Mouse (Mus musculus) forebrain, embryonic 13.5 days (tissue): ENCODE measurements around the gene Ppp1r12c. TPM values are rescaled to one million over a fixed set of nuclear protein-coding genes. Genes with fewer than 3 reads are reported as not detected.
"Not testable (repeated sequence)": the region's sequence is repeated elsewhere in the genome, so short reads cannot be mapped to it uniquely, and the experiment has no call there.

ENCODE experiments used
- ATAC-seq: fragments of 200-750 bp; cut with Nextera tagmentation; 2 replicates; pipeline ENCODE4 v1.8.0; 2017
- H3K27ac ChIP-seq: fragments of 300-500 bp; sonication (generic); 2 replicates; pipeline ENCODE4 v1.5.1; 2015; ENCODE audit warnings: inconsistent platforms, mild to moderate bottlenecking, moderate library complexity
- H3K27me3 ChIP-seq: fragments of 300-500 bp; sonication (generic); 2 replicates; pipeline ENCODE4 v1.6.1; 2015; ENCODE audit warnings: mild to moderate bottlenecking, inconsistent platforms
- H3K36me3 ChIP-seq: fragments of 300-500 bp; sonication (generic); 2 replicates; pipeline ENCODE4 v1.6.1; 2015; ENCODE audit warnings: mild to moderate bottlenecking, inconsistent platforms; ENCODE audit not compliant: poor library complexity, severe bottlenecking
- H3K4me1 ChIP-seq: fragments of 300-500 bp; sonication (generic); 2 replicates; pipeline ENCODE4 v1.6.1; 2015; ENCODE audit warnings: inconsistent platforms
- H3K4me2 ChIP-seq: fragments of 300-500 bp; sonication (generic); 2 replicates; pipeline ENCODE4 v1.6.1; 2015; ENCODE audit warnings: inconsistent platforms, mild to moderate bottlenecking, moderate library complexity
- H3K4me3 ChIP-seq: fragments of 300-500 bp; sonication (generic); 2 replicates; pipeline ENCODE4 v1.5.1; 2015; ENCODE audit warnings: mild to moderate bottlenecking, inconsistent platforms
- H3K9ac ChIP-seq: fragments of 300-500 bp; sonication (generic); 2 replicates; pipeline ENCODE4 v1.6.1; 2015; ENCODE audit warnings: mild to moderate bottlenecking, inconsistent platforms
- H3K9me3 ChIP-seq: fragments of 300-500 bp; sonication (generic); replicated peaks from 2 replicates; pipeline ENCODE4 v1.6.1; 2016; ENCODE audit warnings: inconsistent platforms
- WGBS: fragments of 180-500 bp; shearing (Covaris S2); methylation state at CpG from one replicate; pipeline ENCODE4 v1.1.7; 2015; 5-methylcytosine and 5-hydroxymethylcytosine counted together
- polyA plus RNA-seq: library from polyadenylated mRNA; unstranded; fragments of >200 nt; fragmentation: Nextera tagmentation; extraction: Ambion mirVana; gene quantifications from 2 replicates; pipeline ENCODE4 v1.2.1, GENCODE M21; 2015

The Ppp1r12c gene
- polyA plus RNA-seq, 1 experiment from 2014 or later = 33.8 TPM

- Histone ChIP-seq H3K9me3 (no peaks in the 10 kb centered on the region), H3K27me3 (peaks cover 13% of the 10 kb centered on the region), H3K9ac (no peak overlapping the region), H3K4me1 (peaks cover 21% of the 10 kb centered on the region), H3K4me2 (peak overlapping the region; percentile 60; the same call in 1 of the 2 replicates), H3K4me3 (no peak overlapping the region), H3K27ac (no peak overlapping the region), H3K36me3 (no peaks in the 10 kb centered on the region)
- ATAC-seq = no peak
- WGBS = 48% methylated on average over 18 of the region's 18 CpGs
Observed at GRCm38 (mm10) chr7:4527302-4527689, 25.8 kb upstream of the Ppp1r12c start.

GRCm38 (mm10) chr7:4526341-4527301, 25.1 kb upstream of the Ppp1r12c start:
- no peaks in the 10 kb centered on the region for H3K36me3 ChIP-seq
- peak; percentile 96 for ATAC-seq
- no peaks in the 10 kb centered on the region for H3K9me3 ChIP-seq
- H3K4me3 ChIP-seq = peak overlapping the region; percentile 33
- 26% methylated on average over 40 of the region's 40 CpGs for WGBS
- H3K4me1 ChIP-seq = peaks cover 14% of the 10 kb centered on the region
- peak overlapping the region; percentile 60 for H3K4me2 ChIP-seq
- peak overlapping the region; percentile 51; the same call in 1 of the 2 replicates for H3K27ac ChIP-seq
- H3K9ac ChIP-seq = peak overlapping the region; percentile 54
- peaks cover 19% of the 10 kb centered on the region for H3K27me3 ChIP-seq

- Histone ChIP-seq H3K27me3 (peaks cover 31% of the 10 kb centered on the region), H3K4me1 (peaks cover 21% of the 10 kb centered on the region)
- not testable (repeated sequence) for H3K9me3 ChIP-seq, ATAC-seq, H3K4me3 ChIP-seq, H3K4me2 ChIP-seq, H3K36me3 ChIP-seq, H3K9ac ChIP-seq, H3K27ac ChIP-seq
- 64% methylated on average over 15 of the region's 15 CpGs for WGBS
Observed at GRCm38 (mm10) chr7:4524212-4524922, 22.9 kb upstream of the Ppp1r12c start, which contains the start of gene Tnni3. Tnni3 (minus strand) TSS chr7:4524229.

- no peak overlapping the region for H3K9ac ChIP-seq
- no peak for ATAC-seq
- no peaks in the 10 kb centered on the region for H3K9me3 ChIP-seq
- no peaks in the 10 kb centered on the region for H3K36me3 ChIP-seq
- H3K4me1 ChIP-seq = peaks cover 21% of the 10 kb centered on the region
- no peak overlapping the region for H3K4me3 ChIP-seq
- H3K27ac ChIP-seq = no peak overlapping the region
- peaks cover 31% of the 10 kb centered on the region for H3K27me3 ChIP-seq
- H3K4me2 ChIP-seq = no peak overlapping the region
- 91% methylated on average over 33 of the region's 33 CpGs for WGBS
Observed at GRCm38 (mm10) chr7:4523205-4524130, 22.0 kb upstream of the Ppp1r12c start.

- no peak for ATAC-seq
- Histone ChIP-seq H3K9me3 (no peaks in the 10 kb centered on the region), H3K4me3 (no peak overlapping the region), H3K36me3 (no peaks in the 10 kb centered on the region), H3K4me1 (peaks cover 21% of the 10 kb centered on the region), H3K9ac (no peak overlapping the region), H3K27ac (no peak overlapping the region), H3K27me3 (peaks cover 26% of the 10 kb centered on the region), H3K4me2 (no peak overlapping the region)
- WGBS = 89% methylated on average over 6 of the region's 6 CpGs
Observed at GRCm38 (mm10) chr7:4522292-4522691, 20.8 kb upstream of the Ppp1r12c start.

- WGBS = 36% methylated on average over 31 of the region's 32 CpGs
- Histone ChIP-seq H3K4me2 (peak overlapping the region; percentile 48), H3K4me3 (peak overlapping the region; percentile 25), H3K27me3 (peaks cover 21% of the 10 kb centered on the region), H3K4me1 (peaks cover 16% of the 10 kb centered on the region; the same call in 1 of the 2 replicates), H3K36me3 (no peaks in the 10 kb centered on the region), H3K27ac (no peak overlapping the region), H3K9ac (0 out of 2 replicates have a peak overlapping the region, but pooled peaks have one; percentile 21), H3K9me3 (no peaks in the 10 kb centered on the region)
- no peak for ATAC-seq
Observed at GRCm38 (mm10) chr7:4521231-4522003, 19.9 kb upstream of the Ppp1r12c start.

- no peak for ATAC-seq
- Histone ChIP-seq H3K4me1 (peaks cover 23% of the 10 kb centered on the region), H3K36me3 (no peaks in the 10 kb centered on the region), H3K27me3 (peaks cover 21% of the 10 kb centered on the region), H3K9ac (no peak overlapping the region), H3K4me3 (no peak overlapping the region), H3K4me2 (no peak overlapping the region), H3K9me3 (no peaks in the 10 kb centered on the region), H3K27ac (no peak overlapping the region)
- WGBS = 96% methylated on average over 1 of the region's 1 CpGs
Observed at GRCm38 (mm10) chr7:4518487-4518886, 17.0 kb upstream of the Ppp1r12c start.

GRCm38 (mm10) chr7:4516332-4517050, 15.0 kb upstream of the Ppp1r12c start, which contains the start of gene Tnnt1:
Tnnt1 (minus strand) TSS chr7:4516382.
- Histone ChIP-seq H3K27me3 (peaks cover 11% of the 10 kb centered on the region), H3K27ac (no peak within 1 kb of the TSS), H3K9me3 (no peaks in the 10 kb centered on the region), H3K4me2 (no peak within 1 kb of the TSS), H3K4me1 (peaks cover 23% of the 10 kb centered on the region), H3K9ac (0 out of 2 replicates have a peak within 1 kb of the TSS, but pooled peaks have one; percentile 5), H3K36me3 (no peaks in the 10 kb centered on the region), H3K4me3 (no peak within 1 kb of the TSS)
- WGBS = 18% methylated on average over 4 of the region's 4 CpGs
- ATAC-seq = no peak

- no peak overlapping the region for H3K4me2 ChIP-seq
- H3K27ac ChIP-seq = no peak overlapping the region
- peaks cover 8% of the 10 kb centered on the region; the same call in 1 of the 2 replicates for H3K27me3 ChIP-seq
- ATAC-seq = no peak
- H3K9me3 ChIP-seq = no peaks in the 10 kb centered on the region
- no peak overlapping the region for H3K4me3 ChIP-seq
- peaks cover 18% of the 10 kb centered on the region for H3K4me1 ChIP-seq
- H3K9ac ChIP-seq = 0 out of 2 replicates have a peak overlapping the region, but pooled peaks have one; percentile 5
- WGBS = 62% methylated on average over 6 of the region's 6 CpGs
- H3K36me3 ChIP-seq = no peaks in the 10 kb centered on the region
Observed at GRCm38 (mm10) chr7:4515853-4516252, 14.4 kb upstream of the Ppp1r12c start.
